ENCODE assay signal across 10 mouse cellular contexts in genomic region chr8:108712607-108713006, GRCm38 (mm10).
DNase-seq lines count a peak whose midpoint lies in the region; ATAC-seq and TF ChIP-seq lines count a peak whose summit lies in the region.
"Had no signal": no experiment of that assay in that cellular context is flagged by ENCODE, and none has a peak within 500 bp of the region (broad histone marks: within the 10 kb centered on the region; RNA-seq: fewer than 3 reads in every experiment).

No protein-coding gene starts in this region.

- H3K27me3 ChIP-seq in kidney, adult 2 months (replicated peaks; ENCODE audit: control insufficient read depth, insufficient read depth, low read length) = no peaks in the 10 kb centered on the region
- no peaks in the 10 kb centered on the region for H3K27me3 ChIP-seq in intestine, embryonic 14.5 days (replicated peaks; ENCODE audit: control insufficient read depth, insufficient read depth, low read length)
- H3K27me3 ChIP-seq in myocyte (ENCODE audit: control insufficient read depth, insufficient read depth, insufficient read length) = no peaks in the 10 kb centered on the region

- H3K9ac ChIP-seq in intestine, embryonic 14.5 days (ENCODE audit: low read length) = peak overlapping the region; percentile 5; the same call in 1 of the 2 replicates

- peaks cover 3% of the 10 kb centered on the region for H3K4me1 ChIP-seq in kidney, adult 2 months (ENCODE audit: control insufficient read depth, insufficient read depth, low read length)
- peaks cover 8% of the 10 kb centered on the region; the same call in 1 of the 2 replicates for H3K4me1 ChIP-seq in embryonic fibroblast, embryonic 13.5 days (ENCODE audit: control insufficient read depth, insufficient read depth, low read length)
- peaks cover 86% of the 10 kb centered on the region for H3K4me1 ChIP-seq in intestine, embryonic 14.5 days (replicated peaks; ENCODE audit: control insufficient read depth, insufficient read depth, low read length)

- no peaks in the 10 kb centered on the region for H3K9me3 ChIP-seq in intestine, embryonic 14.5 days (ENCODE audit: control insufficient read depth, low read length)
- H3K9me3 ChIP-seq: megakaryocyte, embryonic 14.5 days had no signal

- TF ChIP-seq POLR2A in kidney, adult 2 months (IDR thresholded peaks at IDR 0.05; ENCODE audit: low read depth, low read length) = no peak
- TF ChIP-seq POLR2A in embryonic fibroblast, embryonic 13.5 days (IDR thresholded peaks at IDR 0.05; ENCODE audit: low read depth, low read length) = no peak
- no peak for TF ChIP-seq POLR2A in myocyte (IDR thresholded peaks at IDR 0.05; ENCODE audit: insufficient read length, low read depth)

- no peaks in the 10 kb centered on the region for H3K36me3 ChIP-seq in kidney, adult 2 months (ENCODE audit: control insufficient read depth, insufficient read depth, low read length)
- no peaks in the 10 kb centered on the region for H3K36me3 ChIP-seq in intestine, embryonic 14.5 days (ENCODE audit: control insufficient read depth, insufficient read depth, low read length)
- no peaks in the 10 kb centered on the region for H3K36me3 ChIP-seq in myocyte (ENCODE audit: control insufficient read depth, insufficient read depth)

- intact Hi-C loops in left cerebral cortex, postnatal 25 days (cut with DNase I) = loop anchor here (5.0 to 10.0 kb wide), 2 partner anchors 200 to 472 kb away; no protein-coding TSS in a partner anchor

- 71% methylated on average over 4 of the region's 4 CpGs for WGBS in kidney, adult 2 months
- WGBS in intestine, embryonic 14.5 days = 31% methylated on average over 4 of the region's 4 CpGs

- no peak for ATAC-seq in intestine, embryonic 14.5 days (replicated peaks; ENCODE audit: low FRiP score, low TSS enrichment, low read depth)
- ATAC-seq in granulocyte monocyte progenitor cell, adult 5-6 weeks (replicated peaks; ENCODE audit: poor library complexity, severe bottlenecking) = no peak

- H3ac ChIP-seq in myocyte (ENCODE audit: control insufficient read depth, insufficient read length) = no peak overlapping the region

- TF ChIP-seq CTCF in kidney, adult 2 months (conservative IDR thresholded peaks at IDR 0.05; ENCODE audit: insufficient read depth, insufficient read length, low read depth, low read length) = no peak
- TF ChIP-seq CTCF in embryonic fibroblast, embryonic 13.5 days (IDR thresholded peaks at IDR 0.05; ENCODE audit: borderline replicate concordance, insufficient read depth, low read length) = no peak

- H3K4me3 ChIP-seq in kidney, adult 2 months (ENCODE audit: insufficient read depth, low read depth, low read length) = no peak overlapping the region
- H3K4me3 ChIP-seq in embryonic fibroblast, embryonic 13.5 days (ENCODE audit: insufficient read depth, low read length) = peak overlapping the region; percentile 6; the same call in 1 of the 2 replicates
- H3K4me3 ChIP-seq in intestine, embryonic 14.5 days (ENCODE audit: low read depth, low read length) = no peak overlapping the region
- H3K4me3 ChIP-seq in myocyte = peak overlapping the region; percentile 5
- H3K4me3 ChIP-seq: layer of hippocampus, adult 2 months; megakaryocyte, embryonic 14.5 days had no signal

- peaks cover 82% of the 10 kb centered on the region for H3K79me2 ChIP-seq in myocyte (ENCODE audit: control insufficient read depth, insufficient read depth)

- no peak for DNase-seq in kidney, adult 2 months
- no peak for DNase-seq in kidney, adult 8-10 months
- DNase-seq in intestine, embryonic 14.5 days (ENCODE audit: low spot score) = no peak
- no peak for DNase-seq in spleen, adult 12 weeks (ENCODE audit: low spot score)
- no peak for DNase-seq in left cerebral cortex, postnatal 25 days (ENCODE audit: low spot score in 2 of 2)

- 0 out of 2 replicates have a peak overlapping the region, but pooled peaks have one; percentile 10 for H3K27ac ChIP-seq in kidney, adult 2 months (ENCODE audit: insufficient read depth, low read depth, low read length)
- peak overlapping the region; percentile 94 for H3K27ac ChIP-seq in embryonic fibroblast, embryonic 13.5 days (ENCODE audit: insufficient read depth, low read length)
- peak overlapping the region; percentile 81 for H3K27ac ChIP-seq in intestine, embryonic 14.5 days (ENCODE audit: low read depth)
- H3K27ac ChIP-seq: layer of hippocampus, adult 2 months had no signal

- H3K4me2 ChIP-seq in intestine, embryonic 14.5 days (ENCODE audit: low read length) = peak overlapping the region; percentile 39
- peak overlapping the region; percentile 91 for H3K4me2 ChIP-seq in myocyte (ENCODE audit: low read depth)

TF ChIP-seq in myocyte, 11 proteins besides CTCF, POLR2A, EP300 and RAD21:
- TF ChIP-seq USF1 (IDR thresholded peaks at IDR 0.05; ENCODE audit: low read depth) (no peak), REST (IDR thresholded peaks at IDR 0.05; ENCODE audit: insufficient read depth, insufficient read length) (no peak), SRF (IDR thresholded peaks at IDR 0.05; ENCODE audit: control insufficient read depth, insufficient read length, low read depth) (no peak), CEBPB (IDR thresholded peaks at IDR 0.05; ENCODE audit: insufficient read depth, poor library complexity, severe bottlenecking) (no peak), MYOG (IDR thresholded peaks at IDR 0.05; ENCODE audit: control insufficient read depth in 1 of 3, insufficient read depth in 1 of 3, insufficient read length in 2 of 3, low read depth in 2 of 3) (no peak), MAX (IDR thresholded peaks at IDR 0.05; ENCODE audit: low read depth) (no peak), POLR2AphosphoS2 (IDR thresholded peaks at IDR 0.05; ENCODE audit: insufficient read length, low read depth) (no peak), E2F4 (IDR thresholded peaks at IDR 0.05; ENCODE audit: insufficient read depth) (no peak), TCF3 (IDR thresholded peaks at IDR 0.05; ENCODE audit: insufficient read length, low read depth) (no peak), MYOD1 (IDR thresholded peaks at IDR 0.05; ENCODE audit: control insufficient read depth in 1 of 3, insufficient read length in 2 of 3, low read depth in 2 of 3) (no peak), TCF12 (IDR thresholded peaks at IDR 0.05; ENCODE audit: insufficient read depth, poor library complexity, severe bottlenecking) (no peak)
TF ChIP-seq in myocyte: peak in this region for 0.

Comparison
In these comparisons a context has a peak if more than half of its experiments do, and no peak if none do; other contexts are left out.
1. H3K27ac ChIP-seq: peak in every context shown above with its lines; median percentile 94 in embryonic fibroblast, embryonic 13.5 days; 81 in intestine, embryonic 14.5 days; 10 in kidney, adult 2 months.
2. H3K4me3 ChIP-seq: peak in embryonic fibroblast, embryonic 13.5 days (single experiment) and myocyte (single experiment); none in kidney, adult 2 months (single experiment) and intestine, embryonic 14.5 days (single experiment).